Mouse (Mus musculus): ENCODE results near the gene Bnc2. TPM values are rescaled to one million over a fixed set of nuclear protein-coding genes. Genes with fewer than 3 reads are reported as not detected.

Bnc2 gene
- polyA plus RNA-seq, 1 experiment = 20.1 TPM

DNA sequence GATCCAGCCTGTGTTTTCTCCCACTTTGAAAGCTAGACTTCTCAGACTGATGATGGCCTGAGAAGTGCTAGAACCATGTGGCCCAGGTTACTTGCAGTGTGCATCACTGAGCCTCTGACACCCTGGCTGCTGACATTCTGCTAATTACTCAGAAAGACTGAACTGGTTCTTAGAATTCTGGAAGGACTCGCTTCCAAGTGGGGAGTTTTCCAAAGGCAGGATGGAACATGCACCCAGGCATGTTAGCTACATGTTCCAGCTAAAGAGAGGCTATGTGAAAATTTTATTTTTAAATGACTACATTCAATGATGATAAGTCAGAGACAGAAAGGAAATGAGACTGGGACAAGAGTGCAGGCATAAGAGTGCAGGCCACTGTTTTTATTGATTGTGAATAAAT, 289.9 kb downstream of the Bnc2 start:
- H3K27ac ChIP-seq (ENCODE audit: insufficient read depth, low read depth, low read length) = no peak overlapping the region
- WGBS = 61% methylated on average over 1 of the region's 1 CpGs
- DNase-seq = peak; percentile 32
- TF ChIP-seq CTCF (conservative IDR thresholded peaks at IDR 0.05; ENCODE audit: insufficient read depth, insufficient read length, low read depth, low read length) (no peak), POLR2A (IDR thresholded peaks at IDR 0.05; ENCODE audit: low read depth, low read length) (no peak)
- no peak overlapping the region for H3K4me3 ChIP-seq (ENCODE audit: insufficient read depth, low read depth, low read length)
- no peaks in the 10 kb centered on the region for H3K4me1 ChIP-seq (ENCODE audit: control insufficient read depth, insufficient read depth, low read length)
- no peaks in the 10 kb centered on the region for H3K36me3 ChIP-seq (ENCODE audit: control insufficient read depth, insufficient read depth, low read length)
- H3K27me3 ChIP-seq (replicated peaks; ENCODE audit: control insufficient read depth, insufficient read depth, low read length) = no peaks in the 10 kb centered on the region

DNA sequence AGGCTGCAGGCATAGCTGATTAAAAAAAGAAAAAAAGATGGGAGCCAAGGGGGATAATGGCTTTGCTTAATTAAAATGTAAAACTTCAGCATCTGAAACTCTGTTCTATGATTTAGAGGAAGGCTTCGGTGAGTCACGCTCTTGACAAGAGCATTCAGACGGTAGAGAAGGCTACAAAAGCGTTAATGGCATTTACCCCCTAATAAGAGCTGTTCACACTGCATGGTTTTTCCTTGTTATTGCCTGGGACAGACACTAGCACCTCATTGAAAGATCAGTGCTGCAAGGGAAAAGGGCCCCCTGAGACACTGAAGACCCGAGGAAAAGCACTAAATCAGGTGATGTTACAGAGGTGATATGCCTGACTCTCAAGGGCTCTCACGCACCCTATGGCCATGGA, 295.8 kb downstream of the Bnc2 start:
- Histone ChIP-seq H3K4me1 (ENCODE audit: control insufficient read depth, insufficient read depth, low read length) (no peaks in the 10 kb centered on the region), H3K36me3 (ENCODE audit: control insufficient read depth, insufficient read depth, low read length) (no peaks in the 10 kb centered on the region), H3K27ac (ENCODE audit: insufficient read depth, low read depth, low read length) (no peak overlapping the region), H3K4me3 (ENCODE audit: insufficient read depth, low read depth, low read length) (no peak overlapping the region), H3K27me3 (replicated peaks; ENCODE audit: control insufficient read depth, insufficient read depth, low read length) (no peaks in the 10 kb centered on the region)
- TF ChIP-seq POLR2A (IDR thresholded peaks at IDR 0.05; ENCODE audit: low read depth, low read length) (no peak), CTCF (conservative IDR thresholded peaks at IDR 0.05; ENCODE audit: insufficient read depth, insufficient read length, low read depth, low read length) (no peak)
- WGBS = 77% methylated on average over 6 of the region's 6 CpGs
- no peak for DNase-seq

DNA sequence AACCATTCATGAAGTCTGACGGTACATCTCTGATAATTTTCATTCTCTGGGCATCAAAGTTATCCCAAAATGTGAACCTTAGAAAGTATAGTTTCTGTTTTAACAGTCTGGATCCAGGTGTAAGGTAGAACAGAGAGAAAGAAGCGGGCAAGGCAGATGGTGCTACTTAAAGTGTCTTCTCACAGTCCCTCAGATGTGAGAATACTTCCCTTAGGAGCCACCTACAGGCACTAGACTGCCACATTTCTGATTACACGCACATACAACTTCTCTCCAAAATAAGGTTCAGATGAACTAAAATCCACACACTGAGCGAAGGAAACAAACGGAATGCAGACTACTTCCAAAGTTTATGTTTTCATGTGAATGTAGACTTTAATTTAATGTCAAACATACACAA, 297.6 kb downstream of the Bnc2 start:
- Histone ChIP-seq H3K27me3 (replicated peaks; ENCODE audit: control insufficient read depth, insufficient read depth, low read length) (no peaks in the 10 kb centered on the region), H3K4me3 (ENCODE audit: insufficient read depth, low read depth, low read length) (no peak overlapping the region), H3K4me1 (ENCODE audit: control insufficient read depth, insufficient read depth, low read length) (no peaks in the 10 kb centered on the region; the same call in 1 of the 2 replicates), H3K27ac (ENCODE audit: insufficient read depth, low read depth, low read length) (no peak overlapping the region), H3K36me3 (ENCODE audit: control insufficient read depth, insufficient read depth, low read length) (no peaks in the 10 kb centered on the region)
- 90% methylated on average over 5 of the region's 5 CpGs for WGBS
- no peak for DNase-seq
- TF ChIP-seq CTCF (conservative IDR thresholded peaks at IDR 0.05; ENCODE audit: insufficient read depth, insufficient read length, low read depth, low read length) = no peak
- no peak for TF ChIP-seq POLR2A (IDR thresholded peaks at IDR 0.05; ENCODE audit: low read depth, low read length)

DNA sequence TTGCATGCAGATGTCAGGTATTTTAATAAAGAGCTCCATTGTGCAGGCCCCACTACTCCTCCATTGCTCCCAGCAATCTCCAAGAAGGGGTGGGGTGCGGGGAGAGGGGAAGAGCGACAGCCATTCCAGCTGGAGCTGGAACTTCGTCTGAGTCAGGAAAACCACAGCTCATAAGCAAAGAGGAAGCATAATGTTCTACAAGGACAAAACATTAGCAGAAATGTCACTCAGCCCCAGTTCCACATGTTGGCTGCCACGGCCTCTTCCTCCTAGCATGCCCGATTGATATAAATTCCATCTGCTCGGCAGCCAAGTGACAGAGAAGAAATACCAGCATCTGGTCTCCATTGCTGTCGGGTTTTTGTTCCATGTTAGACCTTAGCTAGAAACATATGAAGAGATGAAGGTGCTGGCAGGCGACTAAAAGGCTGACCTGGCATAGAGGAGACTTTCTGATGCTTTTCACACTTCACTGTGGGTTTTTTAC, 312.7 kb downstream of the Bnc2 start:
- no peak overlapping the region for H3K27ac ChIP-seq (ENCODE audit: insufficient read depth, low read depth, low read length)
- H3K36me3 ChIP-seq (ENCODE audit: control insufficient read depth, insufficient read depth, low read length) = no peaks in the 10 kb centered on the region
- no peak for DNase-seq
- TF ChIP-seq CTCF (conservative IDR thresholded peaks at IDR 0.05; ENCODE audit: insufficient read depth, insufficient read length, low read depth, low read length) = no peak
- TF ChIP-seq POLR2A (IDR thresholded peaks at IDR 0.05; ENCODE audit: low read depth, low read length) = no peak
- WGBS = 54% methylated on average over 8 of the region's 8 CpGs
- no peak overlapping the region for H3K4me3 ChIP-seq (ENCODE audit: insufficient read depth, low read depth, low read length)
- H3K4me1 ChIP-seq (ENCODE audit: control insufficient read depth, insufficient read depth, low read length) = no peaks in the 10 kb centered on the region
- H3K27me3 ChIP-seq (replicated peaks; ENCODE audit: control insufficient read depth, insufficient read depth, low read length) = no peaks in the 10 kb centered on the region

DNA sequence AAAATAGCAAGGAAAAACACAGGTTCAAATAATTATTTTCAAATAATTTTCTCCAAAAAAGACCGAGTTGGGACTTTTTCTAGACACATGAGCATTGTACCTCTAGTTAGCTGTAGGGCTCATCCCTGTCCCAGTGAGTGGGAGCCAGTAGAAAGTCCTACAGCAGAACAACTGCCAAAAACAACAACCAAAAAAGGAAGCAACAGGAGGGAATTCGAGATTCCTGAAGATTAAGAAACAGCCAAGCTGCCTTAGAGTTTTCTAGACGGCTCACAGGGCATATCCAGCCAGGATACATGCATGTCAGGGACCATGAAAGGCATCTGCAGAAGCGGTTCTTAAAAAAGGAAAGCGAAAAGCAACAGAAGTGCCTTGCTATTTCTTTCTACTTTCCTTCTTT, 313.9 kb downstream of the Bnc2 start:
- no peak for TF ChIP-seq CTCF (conservative IDR thresholded peaks at IDR 0.05; ENCODE audit: insufficient read depth, insufficient read length, low read depth, low read length)
- TF ChIP-seq POLR2A (IDR thresholded peaks at IDR 0.05; ENCODE audit: low read depth, low read length) = no peak
- 58% methylated on average over 5 of the region's 5 CpGs for WGBS
- DNase-seq = no peak

DNA sequence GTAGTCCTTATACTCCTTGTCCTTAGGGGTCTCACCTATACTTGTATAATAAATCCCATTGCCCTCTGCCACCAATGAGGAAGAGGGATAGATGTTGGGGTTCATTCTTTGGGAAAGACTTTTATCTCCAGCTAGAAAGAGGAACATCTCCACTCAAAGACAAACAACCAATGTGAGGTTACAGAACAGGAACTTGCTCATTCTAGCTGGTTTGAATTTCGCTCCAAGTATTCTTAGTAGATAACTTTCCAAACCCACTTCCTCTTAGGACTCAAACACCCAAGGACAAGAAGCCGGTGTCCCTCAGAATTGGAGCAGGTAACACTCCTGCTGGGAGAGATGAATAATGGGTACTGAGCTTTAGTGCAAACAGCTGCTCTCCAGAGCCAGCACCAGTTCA, 315.1 kb downstream of the Bnc2 start:
- Histone ChIP-seq H3K27ac (ENCODE audit: insufficient read depth, low read depth, low read length) (no peak overlapping the region), H3K27me3 (replicated peaks; ENCODE audit: control insufficient read depth, insufficient read depth, low read length) (no peaks in the 10 kb centered on the region), H3K4me1 (ENCODE audit: control insufficient read depth, insufficient read depth, low read length) (no peaks in the 10 kb centered on the region), H3K36me3 (ENCODE audit: control insufficient read depth, insufficient read depth, low read length) (no peaks in the 10 kb centered on the region), H3K4me3 (ENCODE audit: insufficient read depth, low read depth, low read length) (no peak overlapping the region)
- 85% methylated on average over 2 of the region's 2 CpGs for WGBS
- TF ChIP-seq CTCF (conservative IDR thresholded peaks at IDR 0.05; ENCODE audit: insufficient read depth, insufficient read length, low read depth, low read length) = no peak
- no peak for TF ChIP-seq POLR2A (IDR thresholded peaks at IDR 0.05; ENCODE audit: low read depth, low read length)
- no peak for DNase-seq

More for the DNA sequence above, 313.9 kb downstream of the Bnc2 start:
- no peaks in the 10 kb centered on the region for H3K4me1 ChIP-seq (ENCODE audit: control insufficient read depth, insufficient read depth, low read length)
- H3K27ac ChIP-seq (ENCODE audit: insufficient read depth, low read depth, low read length) = no peak overlapping the region
- H3K27me3 ChIP-seq (replicated peaks; ENCODE audit: control insufficient read depth, insufficient read depth, low read length) = no peaks in the 10 kb centered on the region
- no peaks in the 10 kb centered on the region for H3K36me3 ChIP-seq (ENCODE audit: control insufficient read depth, insufficient read depth, low read length)
- H3K4me3 ChIP-seq (ENCODE audit: insufficient read depth, low read depth, low read length) = no peak overlapping the region

DNA sequence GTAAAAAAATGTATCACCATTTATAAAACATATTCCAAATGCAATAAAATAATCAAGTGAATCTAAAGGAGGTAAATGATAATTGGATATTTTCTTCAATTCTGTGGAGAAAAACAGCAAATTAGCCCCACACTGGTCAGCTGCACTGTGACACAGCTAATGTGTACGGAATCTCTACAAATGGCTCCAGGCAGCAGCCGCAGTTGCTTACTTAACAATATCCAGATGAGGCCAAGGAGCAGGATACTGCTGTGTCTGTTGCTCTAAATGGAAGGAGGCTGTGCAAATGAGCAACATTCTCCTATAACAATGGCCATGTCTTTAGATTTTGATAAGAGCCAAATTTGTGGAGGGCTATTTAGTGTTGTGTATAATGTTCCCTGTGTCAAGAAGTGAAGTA, 316.9 kb downstream of the Bnc2 start:
- Histone ChIP-seq H3K27me3 (replicated peaks; ENCODE audit: control insufficient read depth, insufficient read depth, low read length) (no peaks in the 10 kb centered on the region), H3K36me3 (ENCODE audit: control insufficient read depth, insufficient read depth, low read length) (no peaks in the 10 kb centered on the region), H3K27ac (ENCODE audit: insufficient read depth, low read depth, low read length) (no peak overlapping the region), H3K4me1 (ENCODE audit: control insufficient read depth, insufficient read depth, low read length) (no peaks in the 10 kb centered on the region), H3K4me3 (ENCODE audit: insufficient read depth, low read depth, low read length) (no peak overlapping the region)
- WGBS = 96% methylated on average over 2 of the region's 2 CpGs
- TF ChIP-seq POLR2A (IDR thresholded peaks at IDR 0.05; ENCODE audit: low read depth, low read length) (no peak), CTCF (conservative IDR thresholded peaks at IDR 0.05; ENCODE audit: insufficient read depth, insufficient read length, low read depth, low read length) (no peak)
- DNase-seq = no peak
